Mouse (Mus musculus): ENCODE measurements around the gene Sectm1b. TPM values are rescaled to one million over a fixed set of nuclear protein-coding genes. Genes with fewer than 3 reads are reported as not detected.

Gene Sectm1b
- polyA plus RNA-seq, 2 experiments from 2014 or later: not detected

GRCm38 (mm10) chr11:121019501-121019900 lies 43.9 kb downstream of the Sectm1b start:
- no peak for ATAC-seq

GRCm38 (mm10) chr11:121017703-121018102 lies 45.7 kb downstream of the Sectm1b start:
- no peak for ATAC-seq

- ATAC-seq: no peak
Measured at GRCm38 (mm10) chr11:121015472-121015871, 47.9 kb downstream of the Sectm1b start.

GRCm38 (mm10) chr11:121014896-121015300 lies 48.5 kb downstream of the Sectm1b start:
- no peak for ATAC-seq

GRCm38 (mm10) chr11:121013656-121014055 lies 49.7 kb downstream of the Sectm1b start:
- no peak for ATAC-seq

GRCm38 (mm10) chr11:121010044-121010755 lies 53.2 kb downstream of the Sectm1b start:
- ATAC-seq: no peak

GRCm38 (mm10) chr11:121006184-121006583 lies 57.2 kb downstream of the Sectm1b start:
- ATAC-seq: no peak

- no peak for ATAC-seq
Measured at GRCm38 (mm10) chr11:121004281-121004680, 59.1 kb downstream of the Sectm1b start.

Other genes with a start within 250 kb of the Sectm1b start
- gene Fasn, start 239.0 kb downstream of the Sectm1b start, polyA plus RNA-seq (2017; shearing (Covaris generic)): 10 to 100 TPM; 24.1 to 34.8 TPM
- gene Ccdc57, start 130.7 kb downstream of the Sectm1b start, polyA plus RNA-seq (2017; shearing (Covaris generic)): 1 to 10 TPM in 1 of 2 experiments, under 1 TPM in 1; 0.12 to 1.1 TPM
- 1 to 10 TPM; 3.5 to 5.3 TPM for gene Slc16a3, start 115.1 kb downstream of the Sectm1b start, polyA plus RNA-seq (2017; shearing (Covaris generic))
- 10 to 100 TPM; 50.4 to 78.2 TPM for gene Csnk1d, start 72.2 kb downstream of the Sectm1b start, polyA plus RNA-seq (2017; shearing (Covaris generic))
- 10 to 100 TPM; 79.5 to 90.2 TPM for gene Cd7, start 24.2 kb downstream of the Sectm1b start, polyA plus RNA-seq (2017; shearing (Covaris generic))
- gene Sectm1a, start 17.7 kb upstream of the Sectm1b start, polyA plus RNA-seq (2017; shearing (Covaris generic)): not detected
- not detected for gene Tex19.2, start 55.1 kb upstream of the Sectm1b start, polyA plus RNA-seq (2017; shearing (Covaris generic))
- gene Tex19.1, start 82.6 kb upstream of the Sectm1b start, polyA plus RNA-seq (2017; shearing (Covaris generic)): under 1 TPM in 1 of 2 experiments, not detected in 1; 0.24 TPM
- gene Uts2r, start 96.7 kb upstream of the Sectm1b start, polyA plus RNA-seq (2017; shearing (Covaris generic)): not detected
- 1 to 10 TPM; 2.3 to 3.1 TPM for gene Hexdc, start 140.9 kb upstream of the Sectm1b start, polyA plus RNA-seq (2017; shearing (Covaris generic))
- 1 to 10 TPM; 7.8 to 8.8 TPM for gene Ogfod3, start 141.1 kb upstream of the Sectm1b start, polyA plus RNA-seq (2017; shearing (Covaris generic))
- 100 to 1,000 TPM; 103 to 150 TPM for gene Cybc1, start 165.8 kb upstream of the Sectm1b start, polyA plus RNA-seq (2017; shearing (Covaris generic))
- 10 to 100 TPM; 30.1 to 41.9 TPM for gene Narf, start 173.7 kb upstream of the Sectm1b start, polyA plus RNA-seq (2017; shearing (Covaris generic))
- 1 to 10 TPM; 4.1 to 6.1 TPM for gene Foxk2, start 196.4 kb upstream of the Sectm1b start, polyA plus RNA-seq (2017; shearing (Covaris generic))

Data from CD4-positive, CD25-positive, alpha-beta regulatory T cell, adult 4 months (primary cell).